Mouse (Mus musculus) cortical plate, adult 2 months (tissue): ENCODE measurements at regions not wholly inside any gene's neighbourhood (a gene's known extent, or its start where the extent isn't known, plus 50 kb on each side); places are given as distances from the start of the nearest gene placed in this dataset.

ENCODE experiments used
- CTCF ChIP-seq: fragments of 200-500 bp; IDR thresholded peaks from 2 replicates; pipeline ENCODE4 v1.5.1; 2011; ENCODE audit warnings: mild to moderate bottlenecking, control low read depth, low read length; ENCODE audit not compliant: insufficient read depth; ENCODE audit errors: extremely low read depth
- POLR2A ChIP-seq: fragments of 200-500 bp; IDR thresholded peaks from 2 replicates; pipeline ENCODE4 v1.6.1; 2011; ENCODE audit warnings: mild to moderate bottlenecking, low read length, control low read depth; ENCODE audit not compliant: insufficient read depth; ENCODE audit errors: extremely low read depth

DNA sequence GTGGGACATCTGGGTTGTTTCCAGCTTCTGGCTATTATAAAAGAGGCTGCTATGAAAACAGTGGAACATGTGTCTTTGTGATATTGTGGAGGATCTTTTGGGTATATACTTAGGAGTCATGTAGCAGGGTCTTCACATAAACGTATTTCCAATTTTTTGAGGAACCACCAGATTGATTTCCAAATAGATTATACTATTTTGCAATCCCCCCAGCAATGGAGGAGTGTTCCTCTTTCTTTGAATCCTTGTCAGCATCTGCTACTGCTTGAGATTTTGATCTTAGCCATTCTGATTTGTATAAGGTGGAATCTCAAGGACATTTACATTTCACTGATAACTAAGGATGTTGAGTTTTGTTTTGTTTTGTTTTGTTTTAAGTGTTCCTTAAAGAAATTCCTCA is 645.6 kb downstream of the Tlr4 start:
- no peak for TF ChIP-seq CTCF
- no peak for TF ChIP-seq POLR2A
